Mouse (Mus musculus) heart, postnatal 36 days (tissue): ENCODE results near the gene Prkg1. TPM values are rescaled to one million over a fixed set of nuclear protein-coding genes. Genes with fewer than 3 reads are reported as not detected.
"Not testable (repeated sequence)": the region's sequence is repeated elsewhere in the genome, so short reads cannot be mapped to it uniquely, and the experiment has no call there.

Experiments used
- DNase-seq, 2 experiments: peaks; one replicate each; pipeline ENCODE4 v3.0.0; 2021 to 2022
- intact Hi-C: fragments of 180-260 bp; cut with DNase I; formaldehyde crosslinking; loops from one replicate; pipeline ENCODE4 v1.15.1; 2025
- total RNA-seq, 2 experiments: library from RNA; stranded (reverse); gene quantifications; 2 replicates each; pipeline ENCODE4 v1.2.3; 2021

Prkg1 gene
- total RNA-seq, 2 experiments from 2014 or later: 12.7 to 13.4 TPM

DNA sequence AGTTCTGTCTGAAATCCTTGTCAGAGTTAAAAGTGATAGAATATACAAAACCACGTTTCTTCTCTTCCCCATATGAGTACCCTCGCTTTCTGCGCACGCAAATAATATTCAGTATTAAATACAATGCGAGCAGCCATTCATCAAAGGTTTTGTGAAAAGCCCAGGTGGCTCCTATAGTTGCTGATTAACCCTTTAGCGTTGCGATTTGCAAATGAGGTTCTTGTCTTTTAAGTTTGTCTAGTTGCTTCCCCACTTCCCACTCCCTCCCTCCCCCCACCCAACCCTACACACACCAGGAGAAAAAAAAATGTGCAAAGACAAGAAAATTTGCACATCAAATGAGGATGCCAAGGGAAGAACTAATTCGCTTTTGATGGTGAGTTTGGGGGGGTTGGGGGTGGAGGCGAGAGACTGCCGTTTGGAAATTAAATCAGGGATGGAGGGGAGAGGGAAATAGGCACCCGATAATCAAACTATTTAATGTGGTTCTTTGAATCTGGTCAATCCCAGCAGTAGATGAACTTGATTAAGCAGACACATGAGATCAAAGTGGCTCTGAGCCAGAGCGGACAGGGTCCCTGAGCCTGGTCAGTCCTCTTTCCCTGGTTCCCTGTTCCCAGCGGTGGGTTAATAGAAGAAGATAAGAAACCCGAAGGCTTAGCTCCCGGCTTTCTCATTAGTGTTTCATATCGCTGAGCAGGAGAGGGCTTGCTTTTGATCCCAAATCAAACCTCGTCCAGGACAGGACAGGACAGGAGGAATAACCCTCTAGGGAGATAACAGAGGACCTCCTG lies 1214.8 kb downstream of the Prkg1 start:
- intact Hi-C loops: loop anchor here (5.0 kb wide), 2 partner anchors 123 to 253 kb away; no protein-coding TSS in a partner anchor
- no peak for DNase-seq

DNA sequence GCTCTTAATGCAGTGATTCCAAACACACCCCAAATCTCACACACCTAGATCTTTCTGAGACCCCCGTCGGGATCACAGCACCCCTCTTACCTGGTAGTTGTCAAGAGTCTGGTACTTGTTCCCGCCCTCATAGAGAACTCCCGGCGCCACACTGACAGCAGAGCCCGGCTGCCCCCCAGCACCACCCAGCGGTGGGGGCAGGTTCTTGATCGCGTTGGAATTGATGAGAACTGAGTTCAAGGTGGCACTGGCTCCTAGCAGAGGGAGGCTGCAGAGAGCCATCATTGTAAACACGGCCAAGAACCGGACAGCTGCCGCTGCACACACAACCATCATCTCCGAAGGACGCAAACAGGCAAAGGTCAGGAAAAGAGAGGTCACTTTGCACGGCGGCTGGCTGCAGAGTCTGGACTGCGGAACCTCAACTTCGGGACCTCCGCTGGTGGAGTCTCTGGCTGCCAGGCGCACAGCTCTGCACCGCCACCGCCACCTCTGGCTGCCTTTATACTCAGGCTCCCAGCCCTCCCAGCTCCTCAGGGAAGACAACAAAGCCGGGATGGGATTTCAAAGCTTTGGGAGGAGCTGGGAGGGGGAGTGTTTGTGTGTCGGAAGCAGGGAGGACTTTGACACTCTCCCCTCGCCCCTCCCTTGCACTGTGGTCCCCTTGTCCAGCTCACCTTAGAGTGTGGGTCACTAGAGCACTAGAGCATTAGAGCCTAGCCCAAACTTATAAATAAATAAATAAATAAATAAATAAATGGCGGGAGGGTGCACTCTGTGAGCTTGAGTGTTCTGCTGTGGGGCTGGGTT lies 1215.6 kb downstream of the Prkg1 start, which contains the start of gene Dkk1:
Gene Dkk1 (minus strand): TSS at position 622 of the 810 bp plus-strand sequence.
- no peak for DNase-seq
- intact Hi-C loops: no loop called here

DNA sequence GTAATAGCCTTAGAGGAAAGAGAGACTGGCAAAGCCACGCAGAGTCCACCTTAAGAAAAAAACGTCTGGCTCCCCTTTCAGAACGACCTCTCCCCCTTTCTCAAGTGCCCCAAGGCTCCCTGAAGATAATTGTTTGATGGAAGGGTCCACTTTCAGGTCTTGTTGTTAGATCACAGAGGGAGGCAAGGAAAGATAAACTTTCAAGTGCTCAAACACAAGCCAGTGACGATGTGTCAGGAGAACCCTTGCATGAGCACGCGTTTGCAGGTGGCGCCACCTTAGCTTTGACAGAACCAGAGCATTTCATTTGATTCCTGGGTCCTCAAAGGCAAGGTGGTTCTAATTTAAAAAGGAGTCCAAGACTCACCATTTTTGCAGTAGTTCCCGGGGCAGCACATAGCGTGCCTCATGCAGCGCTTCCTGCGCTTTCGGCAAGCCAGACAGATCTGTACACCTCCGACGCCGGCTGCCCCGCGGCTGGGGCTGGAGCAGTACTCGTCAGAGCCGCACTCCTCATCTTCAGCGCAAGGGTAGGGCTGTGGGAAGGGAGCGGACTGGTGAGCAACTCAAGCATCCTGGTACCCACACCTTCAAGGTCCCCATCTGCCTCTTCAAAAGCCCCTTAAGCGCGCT lies 1216.3 kb downstream of the Prkg1 start:
- DNase-seq: no peak
- intact Hi-C loops: no loop called here

GRCm38 (mm10) chr19:30539365-30539941 lies 1225.4 kb downstream of the Prkg1 start:
- intact Hi-C loops, DNase-seq: not testable (repeated sequence)

- intact Hi-C loops: no loop called here
- DNase-seq: no peak
These were observed 1248.1 kb downstream of the Prkg1 start for GRCm38 (mm10) chr19:30516771-30517170.

Other genes with a start within 250 kb of the Prkg1 start
- gene A1cf, start 103.7 kb upstream of the Prkg1 start, total RNA-seq: not detected